Mouse (Mus musculus) left cerebral cortex, postnatal 25 days (tissue): Measurements from ENCODE around the gene Samd4b. TPM values are rescaled to one million over a fixed set of nuclear protein-coding genes. Genes with fewer than 3 reads are reported as not detected.
A peak's percentile ranks its signal among the peaks of the same experiment; 100 is the strongest.
"Not testable (repeated sequence)": the region's sequence is repeated elsewhere in the genome, so short reads cannot be mapped to it uniquely, and the experiment has no call there.

Experiments
- DNase-seq, 2 experiments: peaks; one replicate each; pipeline ENCODE4 v3.0.0; 2022; ENCODE audit warnings: low spot score in 2 of 2, mixed read lengths in 1 of 2
- intact Hi-C: fragments of 180-260 bp; cut with DNase I; formaldehyde crosslinking; loops from one replicate; pipeline ENCODE4 v1.15.1; 2025
- total RNA-seq, 2 experiments: library from RNA; stranded (reverse); gene quantifications; 2 replicates each; pipeline ENCODE4 v1.2.3; 2021

Samd4b gene
- 10 to 100 TPM; 65.2 to 68.7 TPM for total RNA-seq

DNA sequence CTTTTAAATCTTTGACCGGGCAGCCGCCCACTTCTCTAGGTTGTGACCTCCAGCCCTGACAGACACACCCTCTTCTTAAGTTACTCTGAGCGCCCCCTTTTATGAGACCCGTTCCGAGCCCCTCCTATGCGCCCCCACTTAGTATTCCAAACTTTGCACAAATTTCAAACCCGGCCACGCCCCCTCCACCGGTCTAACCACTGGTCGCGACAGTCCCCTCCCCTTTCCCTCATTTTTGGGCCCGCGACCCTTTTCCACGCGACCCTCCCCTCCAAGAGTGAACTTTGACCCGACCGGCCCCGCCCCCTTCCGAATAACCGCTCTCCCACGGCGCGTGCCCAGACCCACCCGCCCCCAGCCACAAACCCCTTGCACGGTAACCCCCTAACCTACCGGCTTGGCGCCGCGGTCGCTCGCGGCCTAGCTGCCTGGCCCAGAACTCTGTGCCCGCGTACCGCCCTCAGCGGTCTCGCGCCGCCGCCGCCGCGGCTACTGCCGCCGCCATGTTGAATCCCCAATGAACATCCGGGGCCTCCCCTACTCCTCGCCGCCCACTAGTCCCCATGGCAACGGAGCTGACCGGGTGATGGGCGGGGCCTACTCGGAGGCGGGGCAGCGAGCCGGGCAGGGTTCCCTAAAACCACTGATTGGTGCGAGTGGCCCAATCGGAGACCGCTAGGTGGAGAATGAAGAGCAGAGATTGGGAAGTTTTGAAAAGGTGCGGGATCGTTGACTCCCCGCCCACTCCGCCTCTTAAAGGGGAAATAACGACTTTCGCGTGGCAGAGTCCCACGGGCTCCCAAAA, at the start of gene Samd4b, which contains the start of gene Pak4:
Gene Samd4b (minus strand): TSS at position 503 of the 805 bp plus-strand sequence.
Gene Pak4 (minus strand): TSS at position 544 of the 805 bp plus-strand sequence.
- intact Hi-C loops: no loop called here
- peak; percentile 99 to 100 for DNase-seq

- intact Hi-C loops: no loop called here
- no peak for DNase-seq
Observed at GRCm38 (mm10) chr7:28647016-28647415, 49.1 kb upstream of the Samd4b start.

DNA sequence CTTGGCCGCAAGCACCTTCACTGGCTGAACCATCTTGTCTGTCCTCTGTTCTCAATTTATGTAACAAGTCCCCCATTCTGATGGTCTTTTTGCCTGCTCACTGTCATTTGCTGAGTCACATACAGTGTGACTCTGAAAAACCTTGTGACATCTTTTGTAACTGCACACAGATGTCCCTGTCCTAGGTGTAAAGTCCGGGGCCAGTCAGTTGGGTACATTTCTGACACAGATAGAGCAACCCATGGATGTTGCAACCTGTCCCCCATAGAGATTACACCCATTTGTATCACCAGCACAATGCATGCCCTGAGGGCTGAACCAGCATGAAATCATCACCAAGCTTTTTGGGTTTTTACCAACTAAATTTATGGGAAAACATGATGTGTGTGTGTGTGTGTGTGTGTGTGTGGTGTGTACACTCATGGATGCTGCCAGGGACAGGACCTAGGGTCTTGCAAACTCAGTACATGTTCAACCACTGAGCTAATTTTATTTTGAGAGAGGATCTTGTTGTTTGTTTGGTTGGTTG, 48.1 kb upstream of the Samd4b start:
- intact Hi-C loops: no loop called here

DNA sequence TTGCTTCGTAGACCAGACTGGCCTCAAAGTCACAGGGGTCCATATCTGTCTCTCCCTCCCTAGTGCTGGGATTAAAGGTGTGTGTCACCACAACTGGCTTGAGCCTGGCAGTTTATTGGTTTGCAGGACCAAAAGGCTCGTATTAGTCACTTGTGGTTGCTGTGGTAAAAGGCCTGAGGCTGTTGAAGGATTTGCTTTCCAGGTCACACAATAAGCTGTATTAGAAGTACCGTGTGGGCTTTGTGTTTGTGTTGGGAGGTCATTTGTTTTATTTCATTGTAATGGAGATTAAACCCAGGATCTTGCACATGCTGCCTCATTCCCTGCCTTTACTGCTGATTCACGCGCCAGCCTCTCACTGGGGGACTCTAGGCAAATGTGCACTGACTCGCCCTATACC, 47.4 kb upstream of the Samd4b start:
- DNase-seq: no peak
- intact Hi-C loops: no loop called here

More for the DNA sequence above, 48.1 kb upstream of the Samd4b start:
- no peak for DNase-seq

- DNase-seq: no peak
- intact Hi-C loops: no loop called here
Observed at GRCm38 (mm10) chr7:28641546-28641945, 43.6 kb upstream of the Samd4b start.

- intact Hi-C loops: no loop called here
- no peak for DNase-seq
Observed at GRCm38 (mm10) chr7:28637511-28637910, 39.6 kb upstream of the Samd4b start.

DNA sequence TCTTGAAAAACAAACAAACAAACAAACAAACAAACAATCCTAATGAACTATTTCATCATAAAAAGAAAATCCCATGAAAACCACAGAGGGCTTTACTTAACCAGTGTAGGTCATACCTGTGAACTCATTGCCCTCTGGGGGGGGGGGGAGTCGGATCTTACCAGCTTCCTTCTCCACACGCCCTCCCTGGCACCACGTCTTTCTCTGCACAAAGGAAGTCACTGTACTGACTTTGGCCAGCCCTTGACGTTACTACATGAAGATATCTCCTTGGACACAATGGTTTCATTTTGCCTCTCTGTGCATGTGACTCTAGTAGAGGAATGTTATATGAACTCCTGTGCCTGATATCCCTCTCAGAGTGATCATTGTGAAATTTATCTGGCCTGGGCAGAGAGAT, 36.2 kb upstream of the Samd4b start:
- intact Hi-C loops: no loop called here
- DNase-seq: no peak

- DNase-seq: no peak
- intact Hi-C loops: no loop called here
Observed at GRCm38 (mm10) chr7:28631073-28631472, 33.1 kb upstream of the Samd4b start, which contains the start of gene Acp7. TSS of gene Acp7 (minus strand) at chr7:28631332.

DNA sequence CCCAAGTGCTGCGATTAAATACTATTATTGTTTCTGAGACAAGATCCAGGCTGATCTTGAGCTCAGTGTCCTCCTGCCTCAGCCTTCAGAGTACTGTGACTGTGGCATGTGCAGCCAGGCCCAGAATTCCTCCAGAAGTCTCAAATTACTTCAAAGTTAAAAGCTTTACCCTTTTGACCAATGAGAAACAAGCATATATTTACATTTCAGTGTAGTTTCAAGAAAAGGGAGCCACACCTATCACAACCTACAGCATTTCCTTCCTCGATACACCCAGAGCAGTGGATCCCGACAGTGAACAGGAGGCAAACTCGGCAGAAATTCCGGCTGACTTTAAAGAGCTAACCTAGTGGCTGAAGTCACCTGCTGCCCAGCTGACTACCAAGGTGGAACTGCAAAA, 26.8 kb upstream of the Samd4b start:
- no peak for DNase-seq
- intact Hi-C loops: loop anchor here (5.0 kb wide), 1 partner anchor 48 kb away; no protein-coding TSS in a partner anchor

GRCm38 (mm10) chr7:28619098-28619715, 21.3 kb upstream of the Samd4b start:
- intact Hi-C loops: loop anchor here (5.0 kb wide), 1 partner anchor 107 kb away; the partner anchor contains the start of gene Ifnl2
- no peak for DNase-seq

DNA sequence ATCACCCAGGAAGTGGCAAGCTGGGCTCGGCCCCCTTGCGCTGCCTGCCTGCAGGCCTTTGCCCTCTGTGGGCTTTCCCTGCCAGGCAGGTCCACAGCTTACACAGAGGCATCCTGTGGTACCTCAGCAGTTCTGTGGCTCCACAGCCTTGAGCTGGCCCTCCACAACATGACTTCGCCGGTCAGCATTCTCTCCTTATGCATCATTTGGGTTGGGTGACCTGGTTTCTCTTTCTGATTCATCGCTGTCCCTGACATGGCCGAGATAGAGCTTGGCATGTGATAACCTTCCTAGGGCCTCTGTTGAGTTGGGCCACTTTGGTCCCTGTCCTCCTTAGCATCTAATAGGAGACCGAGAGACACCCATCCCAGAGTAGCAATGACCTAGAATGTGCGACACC, 8.0 kb upstream of the Samd4b start:
- no peak for DNase-seq
- intact Hi-C loops: no loop called here

DNA sequence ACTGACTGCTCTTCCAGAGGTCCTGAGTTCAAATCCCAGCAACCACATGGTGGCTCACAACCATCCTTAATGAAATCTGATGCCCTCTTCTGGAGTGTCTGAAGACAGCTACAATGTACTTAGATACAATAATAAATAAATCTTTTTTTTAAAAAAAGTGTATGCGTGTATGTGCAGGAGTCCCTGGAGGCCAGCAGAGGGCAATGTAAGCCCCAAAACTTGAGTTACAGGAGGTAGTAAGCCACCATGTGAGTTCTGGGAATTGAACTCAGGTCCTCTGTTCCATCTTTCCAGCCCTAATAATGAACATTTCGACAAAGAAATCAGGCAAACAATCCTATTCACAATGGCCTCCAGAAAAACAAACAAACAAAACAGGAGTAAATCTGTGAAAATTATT, 5.8 kb upstream of the Samd4b start:
- intact Hi-C loops, DNase-seq: not testable (repeated sequence)

GRCm38 (mm10) chr7:28603136-28603535, 5.2 kb upstream of the Samd4b start:
- intact Hi-C loops: no loop called here
- no peak for DNase-seq

DNA sequence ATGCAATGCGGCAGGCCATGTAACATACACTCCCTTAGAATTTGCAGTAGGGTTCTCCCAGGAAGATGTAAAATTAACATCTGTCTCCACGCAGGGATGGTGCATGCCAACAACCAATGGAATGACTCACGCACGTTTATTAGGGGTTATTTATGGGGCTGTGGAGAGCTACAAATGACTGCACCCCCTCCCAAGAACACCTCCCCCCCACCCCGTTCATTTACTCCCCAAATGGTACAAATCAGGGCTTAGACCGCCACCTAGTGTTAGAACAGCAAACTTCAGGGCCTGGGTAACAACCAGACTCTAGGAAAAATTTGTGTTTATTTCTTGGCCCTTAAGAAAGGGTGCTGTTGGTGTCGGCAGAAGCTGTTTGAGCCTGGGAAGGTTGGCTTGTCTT, 3.7 kb upstream of the Samd4b start:
- intact Hi-C loops: loop anchor here (1.0 to 2.0 kb wide), 4 partner anchors 33 to 165 kb away; partner anchors contain the start of gene Gmfg
- peak; percentile 59 to 77 for DNase-seq

GRCm38 (mm10) chr7:28601029-28601428, 3.1 kb upstream of the Samd4b start:
- peak; percentile 61 to 78 for DNase-seq
- intact Hi-C loops: loop anchor here (1.0 to 2.0 kb wide), 3 partner anchors 33 to 164 kb away; partner anchors contain the start of gene Gmfg

DNA sequence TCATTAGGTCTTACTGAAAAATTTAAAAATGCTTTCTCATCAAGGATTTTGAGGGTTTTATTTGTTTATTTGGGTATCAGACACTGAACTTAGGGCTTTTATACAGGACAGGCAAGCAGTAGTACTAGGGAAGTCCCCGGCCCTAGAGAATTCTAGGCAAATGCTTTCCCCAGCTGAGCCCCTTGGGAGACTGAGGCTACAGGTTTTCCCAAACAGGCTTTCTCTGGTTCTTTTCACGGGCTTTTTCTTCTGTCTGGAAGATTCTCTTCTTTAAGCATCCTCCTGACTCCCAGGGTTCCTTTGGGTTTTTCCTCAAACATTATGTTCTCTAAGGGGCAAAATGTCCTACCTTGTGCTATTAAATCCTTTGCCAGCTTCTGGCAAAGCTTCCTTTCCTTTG, 1.0 kb upstream of the Samd4b start:
- no peak for DNase-seq
- intact Hi-C loops: no loop called here

DNA sequence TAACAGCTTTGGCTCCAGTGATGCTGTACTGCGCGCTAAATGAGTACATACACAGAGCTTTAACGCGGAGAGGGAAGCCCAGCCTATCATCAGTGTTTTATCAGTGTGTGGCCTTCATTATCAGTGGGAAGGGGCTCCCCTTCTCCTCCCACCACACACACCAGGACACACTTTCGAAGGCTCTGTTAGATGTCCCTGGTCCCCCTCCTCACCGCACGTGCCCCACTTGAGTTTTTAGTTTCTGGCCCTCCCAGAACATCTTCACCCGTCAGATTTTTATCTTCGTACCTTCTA, 720 bp downstream of the Samd4b start:
- no peak for DNase-seq
- intact Hi-C loops: no loop called here

DNA sequence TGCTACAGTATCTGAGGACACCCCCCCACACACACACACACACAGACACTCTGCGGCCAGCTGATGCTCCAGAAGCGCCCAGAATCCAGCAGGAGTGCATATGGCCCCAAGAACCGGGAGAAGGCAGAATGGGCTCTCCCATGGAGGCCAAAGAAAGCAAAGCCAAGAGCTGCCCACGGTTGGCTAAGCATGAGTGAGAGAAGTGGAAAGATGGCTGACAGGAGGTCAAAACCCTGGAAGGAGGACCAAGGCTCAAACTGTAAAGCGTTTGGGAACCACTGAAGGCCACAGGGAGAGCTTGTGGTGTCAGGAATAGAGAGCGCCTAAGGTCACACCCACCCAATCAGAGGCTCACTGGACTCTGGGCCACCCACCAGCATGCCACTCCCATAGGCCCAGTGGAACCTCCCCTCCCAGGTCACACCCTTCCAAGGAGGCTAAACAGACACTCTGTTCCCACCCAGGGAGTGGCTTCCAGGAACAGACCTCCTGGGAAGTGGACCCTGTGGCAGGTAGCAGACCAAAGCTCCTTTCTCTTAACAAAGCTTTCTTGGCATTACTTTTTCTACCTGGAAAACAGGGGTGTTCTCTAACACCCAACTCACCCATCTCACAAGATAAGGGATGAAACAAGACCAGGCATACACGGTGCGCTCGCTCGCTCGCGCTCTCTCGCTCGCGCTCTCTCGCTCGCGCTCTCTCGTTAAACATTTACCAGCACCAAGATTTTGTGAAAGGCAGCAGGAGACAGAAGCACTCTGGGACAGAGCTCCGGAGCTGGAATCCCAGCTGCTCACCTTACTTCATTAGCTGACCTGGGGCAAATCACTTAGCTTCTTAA, 1.3 kb downstream of the Samd4b start:
- intact Hi-C loops: no loop called here
- DNase-seq: no peak

DNA sequence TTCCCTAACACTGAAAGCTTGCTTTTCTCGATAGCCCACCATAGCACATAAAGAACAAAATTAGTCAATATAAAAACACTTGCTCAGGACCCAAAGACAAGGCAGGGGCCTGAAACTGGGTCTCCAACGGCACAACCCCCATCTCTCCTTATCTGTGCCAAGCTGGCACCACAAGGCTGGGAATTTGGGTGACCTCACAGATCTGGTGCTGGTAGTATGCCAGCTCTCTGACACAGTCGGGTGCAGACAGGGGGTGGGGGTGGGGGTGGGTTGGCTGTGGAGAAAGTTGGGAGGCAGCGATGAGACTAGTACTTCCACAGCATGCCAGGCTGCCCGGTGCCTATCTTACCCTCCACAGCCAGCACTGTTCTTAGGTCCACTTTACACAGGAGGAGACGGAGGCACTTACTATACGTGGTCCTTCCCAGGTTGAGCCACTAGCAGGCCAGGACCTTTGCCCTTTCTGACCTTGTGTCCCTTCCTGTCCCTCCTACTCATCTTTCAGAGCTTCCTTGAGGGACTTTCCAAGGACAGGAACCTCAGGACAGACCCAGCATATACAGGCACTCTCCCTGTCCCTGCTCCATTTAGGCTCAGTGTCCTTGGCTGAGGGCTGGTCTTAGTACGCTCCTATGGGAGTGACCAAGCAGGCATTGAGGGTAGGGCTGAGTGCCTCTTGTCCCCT, 2.1 kb downstream of the Samd4b start:
- peak in 1 of 2 experiments; percentile 29 for DNase-seq
- intact Hi-C loops: no loop called here
